Mouse (Mus musculus): ENCODE measurements around the gene Msh3.
"Not testable (repeated sequence)": the region's sequence is repeated elsewhere in the genome, so short reads cannot be mapped to it uniquely, and the experiment has no call there.

Msh3 gene

GRCm38 (mm10) chr13:92246966-92247365 is 107.8 kb downstream of the Msh3 start:
- no peak for DNase-seq

GRCm38 (mm10) chr13:92244731-92245130 is 110.1 kb downstream of the Msh3 start:
- no peak for DNase-seq

- peak in 1 of 2 experiments; percentile 12 for DNase-seq
These were observed 113.4 kb downstream of the Msh3 start for GRCm38 (mm10) chr13:92241426-92241825.

DNA sequence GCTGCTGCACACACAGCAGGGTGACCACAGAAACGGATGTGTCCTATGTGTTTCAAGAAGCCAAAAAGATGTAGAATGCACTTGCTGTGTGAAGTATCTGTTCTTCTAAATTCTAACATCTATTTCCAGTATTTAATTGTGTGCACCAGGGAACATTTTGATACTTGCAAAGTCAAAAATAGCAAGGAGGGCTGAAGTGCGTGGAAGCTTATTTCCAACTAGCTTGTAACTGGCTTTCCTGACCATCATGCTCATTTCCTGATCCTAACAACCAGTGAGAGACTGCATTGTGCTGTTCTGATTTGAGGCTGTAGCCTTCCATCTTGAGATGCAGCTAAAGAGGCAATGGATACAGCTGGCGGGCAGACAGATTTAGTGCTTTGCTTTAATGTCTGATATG is 116.9 kb downstream of the Msh3 start:
- no peak for DNase-seq

- no peak for DNase-seq
These were observed 117.8 kb downstream of the Msh3 start for GRCm38 (mm10) chr13:92237016-92237415.

DNA sequence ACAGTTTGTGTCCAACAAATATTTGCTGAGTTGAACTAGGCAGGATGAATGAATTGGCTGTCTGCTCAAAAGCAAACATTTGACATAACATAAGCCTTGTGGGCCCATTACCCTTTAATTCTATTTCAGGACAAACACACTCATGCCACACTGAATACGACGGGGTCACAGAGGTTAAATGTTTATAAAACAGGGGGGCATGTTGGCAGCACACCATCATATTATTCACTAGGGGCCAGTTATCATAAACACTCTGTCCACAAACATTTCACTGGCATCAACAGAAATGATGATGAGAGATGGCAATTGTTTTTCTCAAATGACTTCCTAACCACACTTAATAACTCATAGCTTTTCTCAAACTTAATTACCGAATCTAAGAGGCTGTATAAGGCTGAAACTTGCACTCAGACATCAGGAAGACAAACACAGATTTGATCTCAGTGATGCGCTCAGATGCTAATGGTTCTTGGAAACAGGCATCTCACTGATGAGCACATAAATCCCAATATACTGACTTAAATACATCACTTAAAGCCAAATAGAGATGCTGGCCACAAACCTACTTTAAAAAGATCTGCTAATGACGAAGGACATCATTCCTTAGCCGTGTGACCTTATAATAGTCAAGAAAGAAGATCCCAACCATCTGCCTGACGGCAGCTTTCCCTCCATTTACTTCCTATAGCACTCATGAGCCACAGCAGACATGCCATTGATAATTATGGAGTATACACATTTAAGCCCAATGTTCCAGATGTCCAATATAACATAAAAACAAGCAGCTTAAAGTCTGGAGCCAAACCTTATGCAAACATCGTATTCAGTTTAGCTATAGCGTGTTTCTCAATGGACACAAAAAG is 122.5 kb downstream of the Msh3 start:
- DNase-seq = no peak

- no peak for DNase-seq
These were observed 126.8 kb downstream of the Msh3 start for GRCm38 (mm10) chr13:92228037-92228436.

DNA sequence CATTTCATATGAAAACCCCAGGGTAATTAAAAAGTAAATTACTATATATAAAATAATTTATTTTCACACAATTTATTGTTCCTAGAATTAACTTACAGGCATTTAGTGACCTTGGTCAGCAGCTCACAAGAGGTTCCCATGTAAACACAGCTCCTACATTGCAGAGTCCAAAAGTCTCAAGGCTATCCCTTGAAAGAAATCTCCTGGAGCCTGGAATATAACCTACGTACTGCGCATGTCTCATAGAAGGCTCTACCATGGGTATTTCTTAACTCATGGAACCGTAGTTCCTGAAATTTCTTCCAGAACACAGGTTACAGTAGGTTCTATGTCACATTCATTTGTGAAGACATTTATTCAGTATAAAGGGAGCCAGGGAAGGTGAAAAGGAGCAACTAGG is 131.2 kb downstream of the Msh3 start:
- no peak for DNase-seq

GRCm38 (mm10) chr13:92222763-92223162 is 132.0 kb downstream of the Msh3 start:
- DNase-seq = no peak

DNA sequence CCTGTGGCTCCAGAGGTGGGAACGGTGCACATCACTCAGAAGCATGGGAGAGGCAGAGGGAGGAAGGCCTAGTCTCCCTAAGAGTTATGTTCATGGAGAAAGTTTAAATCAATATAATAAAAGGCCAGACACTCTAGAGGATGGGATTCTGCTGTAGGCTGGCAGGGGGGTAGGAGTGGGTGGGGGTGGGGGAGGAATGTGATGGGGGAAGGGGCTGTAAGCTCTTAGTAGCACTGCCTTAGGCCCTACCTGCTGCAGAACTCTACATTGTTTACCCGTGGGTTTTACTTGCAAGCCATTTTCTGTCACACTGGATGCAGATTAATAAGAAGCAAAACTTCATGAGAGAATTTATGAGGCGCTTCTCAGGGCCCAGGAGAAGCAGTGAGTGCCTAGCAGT is 135.0 kb downstream of the Msh3 start:
- no peak for DNase-seq

GRCm38 (mm10) chr13:92217216-92217615 is 137.6 kb downstream of the Msh3 start:
- no peak for DNase-seq

DNA sequence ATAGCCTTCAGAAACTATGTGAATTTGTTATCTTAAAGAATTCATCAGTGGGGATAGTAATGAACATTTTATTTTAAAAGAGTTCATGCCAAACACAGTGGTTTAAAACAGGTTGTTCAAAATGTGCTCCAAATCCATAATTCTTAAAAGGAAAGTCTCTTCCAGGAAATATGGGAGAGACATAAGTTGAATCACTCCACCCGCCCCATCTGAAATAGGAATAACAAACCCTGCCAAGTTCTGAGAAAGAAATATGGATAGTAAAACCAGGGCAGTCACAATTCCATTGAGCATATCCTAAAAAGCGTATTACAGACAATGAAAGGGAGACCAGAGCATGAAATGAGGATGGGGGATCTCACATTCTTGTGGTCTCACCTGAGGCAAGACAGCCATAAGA is 157.9 kb downstream of the Msh3 start:
- no peak for DNase-seq

DNA sequence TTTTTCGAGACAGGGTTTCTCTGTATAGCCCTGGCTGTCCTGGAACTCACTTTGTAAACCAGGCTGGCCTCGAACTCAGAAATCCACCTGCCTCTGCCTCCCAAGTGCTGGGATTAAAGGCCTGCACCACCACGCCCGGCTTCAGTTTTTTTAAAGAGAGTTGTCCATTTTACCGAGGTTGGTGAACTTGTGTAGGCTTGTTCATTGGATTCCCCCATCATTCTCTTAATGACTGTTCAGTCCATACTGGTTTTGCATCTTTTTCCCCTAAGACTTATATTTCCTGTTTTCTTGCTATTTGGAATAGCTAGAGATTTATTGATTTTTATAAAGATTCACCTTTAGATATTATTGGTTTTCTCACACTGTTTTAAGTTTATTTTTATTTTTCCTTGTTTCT is 161.0 kb downstream of the Msh3 start:
- DNase-seq = not testable (repeated sequence)

DNA sequence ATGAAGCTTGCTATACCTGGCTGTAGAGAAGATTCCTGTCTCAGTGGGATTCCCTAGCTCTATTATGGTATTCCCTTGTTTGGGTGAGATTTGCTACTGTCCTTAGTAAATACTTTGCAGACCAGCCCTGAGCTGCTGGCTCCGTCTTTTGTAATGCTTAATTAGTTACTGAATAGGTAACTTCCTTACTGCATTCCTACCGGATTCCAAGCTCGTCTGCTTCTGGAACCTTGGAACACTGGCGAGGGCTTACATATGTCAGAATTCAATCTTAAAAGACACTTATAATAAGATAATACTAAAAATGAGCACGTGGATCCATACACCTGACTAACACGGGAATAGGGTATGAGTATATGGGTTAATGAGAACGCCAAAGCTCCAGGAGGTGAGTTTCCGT is 182.1 kb downstream of the Msh3 start:
- DNase-seq = not testable (repeated sequence)
